Mouse (Mus musculus): ENCODE data around the gene Rapgef4. TPM values are rescaled to one million over a fixed set of nuclear protein-coding genes. Genes with fewer than 3 reads are reported as not detected.

Gene Rapgef4
- total RNA-seq, 2 experiments from 2014 or later, result not detected

DNA sequence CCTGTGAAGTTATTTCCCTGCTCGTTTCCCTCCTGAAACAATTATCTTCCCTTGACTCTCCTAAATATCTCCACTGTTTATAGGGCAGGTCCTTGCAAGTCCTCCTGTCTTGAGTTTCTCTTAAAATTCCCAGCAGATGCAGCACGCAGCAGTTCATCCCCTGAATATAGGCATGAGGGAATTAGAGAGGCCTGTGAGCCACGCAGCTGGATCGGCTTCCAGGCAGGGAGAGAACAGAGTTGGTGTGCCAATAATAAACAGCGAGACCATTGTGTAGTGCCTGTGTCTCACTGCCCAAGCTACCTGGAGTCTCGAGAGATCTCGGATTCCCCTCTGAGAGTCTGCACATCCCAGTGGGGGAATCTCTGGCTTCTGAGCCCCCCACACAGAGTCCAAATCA lies 259.0 kb downstream of the Rapgef4 start:
- no peak for ATAC-seq (replicated peaks; ENCODE audit: low FRiP score, low TSS enrichment, poor library complexity, severe bottlenecking)

DNA sequence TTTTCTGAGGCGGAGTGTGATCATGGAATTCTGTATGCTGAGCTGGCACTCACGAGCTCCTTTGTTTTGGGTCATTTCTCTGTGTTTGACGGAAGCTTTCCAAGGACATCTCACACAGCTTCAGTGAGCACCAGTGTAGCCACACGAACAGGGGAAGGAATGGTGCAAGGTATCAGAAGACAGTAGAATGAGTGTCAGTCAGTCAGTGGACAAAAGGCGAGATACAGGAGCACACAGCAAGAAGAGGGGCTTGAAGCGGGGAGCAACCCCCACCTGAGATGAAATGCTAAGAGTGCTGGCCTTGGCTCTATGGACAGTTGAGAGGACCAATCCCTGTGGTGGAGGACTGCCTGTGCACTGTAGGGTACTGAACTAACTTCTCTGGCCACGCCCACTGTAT lies 259.7 kb downstream of the Rapgef4 start:
- ATAC-seq (replicated peaks; ENCODE audit: low FRiP score, low TSS enrichment, poor library complexity, severe bottlenecking), result no peak

DNA sequence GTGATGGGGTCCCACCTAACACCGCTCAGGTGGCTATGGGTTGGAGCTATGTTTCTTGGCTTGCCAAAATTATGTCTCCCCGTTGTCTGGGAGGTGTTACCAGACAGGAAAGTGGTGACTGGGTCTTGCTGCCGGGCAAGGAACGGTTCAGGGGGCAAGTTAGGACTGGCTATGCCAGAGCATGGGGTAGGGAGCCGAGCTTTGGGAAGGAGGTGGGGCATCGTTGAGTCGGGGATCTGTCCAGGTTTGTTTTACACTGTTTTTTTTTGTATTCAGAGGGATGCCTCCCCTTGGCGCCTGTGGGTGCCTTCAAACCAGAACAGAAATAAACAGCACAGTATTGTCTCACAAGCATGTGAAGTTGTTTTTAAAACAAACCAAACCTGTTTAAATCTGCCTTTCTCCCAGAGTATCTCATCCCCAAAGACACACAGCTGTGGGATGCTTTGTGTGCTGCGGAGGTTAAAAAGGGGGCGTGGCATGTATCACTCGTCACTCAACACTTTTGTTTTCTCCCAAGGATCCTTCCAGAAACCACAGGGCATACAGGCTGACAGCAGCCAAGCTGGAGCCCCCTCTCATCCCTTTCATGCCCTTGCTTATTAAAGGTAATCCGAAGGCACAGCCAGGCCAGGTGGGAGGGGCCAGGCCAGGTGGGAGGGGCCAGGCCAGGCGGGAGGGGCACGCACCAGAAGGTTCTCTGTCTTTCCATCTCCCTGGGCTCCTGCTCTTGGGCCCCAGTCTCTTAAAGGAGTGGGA lies 260.9 kb downstream of the Rapgef4 start:
- ATAC-seq (replicated peaks; ENCODE audit: low FRiP score, low TSS enrichment, poor library complexity, severe bottlenecking), result peak; percentile 34; the same call in 1 of the 2 replicates

DNA sequence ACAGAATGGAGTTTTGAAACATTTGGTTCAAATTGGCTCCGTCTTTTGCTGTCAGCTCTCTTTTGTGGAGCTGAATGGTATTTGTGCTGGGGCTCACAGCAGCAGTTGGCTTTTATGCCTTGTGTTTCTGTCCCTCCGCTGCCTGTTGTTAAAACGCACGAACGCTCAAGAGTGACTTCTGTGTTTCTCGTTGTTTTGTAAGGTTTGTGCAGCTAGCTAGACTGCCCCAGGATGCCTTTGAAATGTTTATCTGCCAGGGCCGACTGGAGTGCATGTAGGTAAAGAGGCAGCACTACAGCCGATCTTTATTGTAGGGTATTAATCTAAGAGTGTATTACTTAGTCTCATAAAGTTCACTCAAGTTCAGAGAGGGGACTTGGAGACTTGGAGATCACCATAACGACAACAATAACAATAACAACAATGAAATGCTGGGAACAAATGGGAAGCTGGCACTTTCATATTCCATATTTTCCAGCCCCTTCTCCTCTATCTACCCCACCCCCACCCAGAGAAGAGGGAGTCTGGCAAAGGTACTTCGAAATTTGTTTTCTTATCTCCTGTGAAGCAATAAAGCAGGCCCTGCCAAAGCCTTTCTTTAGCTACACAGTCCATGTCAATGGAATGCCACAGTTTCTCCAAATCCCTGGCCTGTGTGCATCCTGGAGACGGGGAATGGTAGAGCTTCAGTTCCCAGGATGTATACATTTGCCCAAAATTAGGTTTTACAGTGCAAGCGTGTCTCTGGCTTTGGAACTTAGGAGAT lies 262.1 kb downstream of the Rapgef4 start:
- no peak for ATAC-seq (replicated peaks; ENCODE audit: low FRiP score, low TSS enrichment, poor library complexity, severe bottlenecking)

DNA sequence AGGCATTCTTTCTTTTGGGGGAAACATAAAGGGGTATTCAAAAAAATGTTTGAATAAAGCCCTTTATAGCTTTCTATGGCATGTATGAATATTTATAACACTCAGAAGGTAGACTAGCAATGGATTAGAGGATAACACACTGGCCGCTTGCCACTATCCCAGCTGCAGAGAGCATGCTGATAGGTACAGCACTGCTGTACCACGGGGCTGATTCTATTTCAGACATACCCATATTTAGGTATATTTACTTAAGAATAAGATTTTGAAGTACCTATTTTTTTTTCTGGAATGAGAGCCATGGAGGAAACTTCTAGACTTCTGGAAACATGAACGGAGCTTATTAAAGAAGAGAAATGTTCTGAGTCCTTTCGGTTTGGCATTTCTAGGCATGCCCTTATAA lies 264.6 kb downstream of the Rapgef4 start:
- no peak for ATAC-seq (replicated peaks; ENCODE audit: low FRiP score, low TSS enrichment, poor library complexity, severe bottlenecking)

DNA sequence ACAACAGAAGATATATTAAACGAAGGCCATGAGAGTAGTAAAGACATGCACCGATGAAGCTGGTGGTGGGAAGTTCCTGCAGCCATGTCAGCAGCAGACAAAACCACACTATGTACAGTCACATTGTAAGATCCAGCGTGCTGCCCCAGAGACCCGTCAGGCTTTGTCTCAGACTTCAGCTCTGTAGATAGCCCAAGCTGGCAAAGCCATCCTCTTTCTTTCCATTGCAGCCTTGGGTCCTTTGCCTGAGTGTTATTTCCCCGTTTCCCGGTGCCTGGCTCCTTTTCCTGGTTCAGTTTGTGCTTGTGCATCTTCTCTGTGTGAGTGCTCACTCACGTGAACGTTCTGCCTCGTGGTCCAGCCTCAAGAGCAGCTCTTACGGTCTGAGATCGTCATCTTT lies 265.3 kb downstream of the Rapgef4 start:
- no peak for ATAC-seq (replicated peaks; ENCODE audit: low FRiP score, low TSS enrichment, poor library complexity, severe bottlenecking)

DNA sequence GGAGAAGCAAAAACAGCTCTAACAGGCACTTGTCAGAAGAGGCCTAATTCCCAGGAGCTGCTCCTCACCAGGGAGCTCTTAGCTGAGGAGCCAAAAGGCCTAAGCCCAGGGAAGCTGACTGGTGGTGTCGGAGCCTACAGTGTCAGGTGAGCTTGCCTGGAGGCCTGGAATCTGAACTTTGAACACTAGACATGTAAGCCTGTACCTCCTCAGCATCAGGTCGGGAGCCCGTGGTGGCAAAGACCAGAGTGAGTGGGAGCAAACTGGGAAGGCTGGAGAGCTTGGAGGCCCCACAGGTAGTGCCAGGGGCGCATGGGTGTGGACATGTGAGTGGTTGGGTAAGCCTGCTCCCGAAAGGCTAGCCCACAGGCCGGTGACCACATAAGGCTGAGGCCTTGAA lies 266.8 kb downstream of the Rapgef4 start:
- no peak for ATAC-seq (replicated peaks; ENCODE audit: low FRiP score, low TSS enrichment, poor library complexity, severe bottlenecking)

DNA sequence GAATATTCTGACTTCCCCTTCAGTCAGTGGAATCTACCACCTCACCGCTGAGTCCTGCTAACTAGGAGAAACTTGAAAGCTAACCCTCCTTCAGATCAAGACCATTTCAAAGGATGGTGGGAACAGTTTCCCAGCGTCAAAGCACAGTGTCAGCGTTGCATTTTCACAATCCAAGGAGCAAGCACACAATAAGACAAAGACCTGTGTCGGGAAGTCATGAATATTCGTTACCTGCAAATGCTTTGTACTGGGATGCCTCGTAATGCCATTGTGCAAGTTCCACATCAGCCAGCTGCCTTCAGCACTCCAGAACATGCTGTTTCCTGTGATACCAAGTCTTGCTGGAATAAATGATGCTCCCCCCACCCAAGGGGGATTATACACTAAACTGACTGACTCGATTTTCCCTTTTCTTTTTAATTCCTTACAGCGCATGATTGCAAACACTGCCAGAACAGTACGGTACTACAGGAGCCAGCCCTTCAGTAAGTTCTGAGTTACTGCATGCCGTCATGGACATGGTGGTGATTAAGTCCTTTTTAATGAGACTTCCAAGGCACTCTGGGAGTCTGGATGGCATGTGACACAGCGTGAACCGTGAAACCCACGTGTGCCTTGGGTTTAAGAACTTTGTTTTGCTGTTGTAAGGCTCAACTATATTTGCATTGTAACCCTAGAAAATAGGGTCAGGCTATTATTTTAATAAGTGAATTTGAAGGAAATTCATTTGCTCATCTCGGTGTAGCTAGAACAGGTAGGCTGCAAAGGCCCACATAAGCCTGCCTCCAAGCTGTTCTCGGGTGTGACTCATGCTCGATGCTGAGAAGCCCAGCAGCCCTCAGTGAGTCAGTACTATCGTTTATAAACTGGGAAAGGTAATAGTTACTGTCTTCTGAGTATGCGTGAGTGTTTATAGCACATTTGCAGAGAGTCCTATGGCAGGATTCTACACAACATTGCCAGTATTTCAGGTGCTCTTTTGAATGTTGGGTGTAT lies 271.8 kb downstream of the Rapgef4 start:
- no peak for ATAC-seq (replicated peaks; ENCODE audit: low FRiP score, low TSS enrichment, poor library complexity, severe bottlenecking)

DNA sequence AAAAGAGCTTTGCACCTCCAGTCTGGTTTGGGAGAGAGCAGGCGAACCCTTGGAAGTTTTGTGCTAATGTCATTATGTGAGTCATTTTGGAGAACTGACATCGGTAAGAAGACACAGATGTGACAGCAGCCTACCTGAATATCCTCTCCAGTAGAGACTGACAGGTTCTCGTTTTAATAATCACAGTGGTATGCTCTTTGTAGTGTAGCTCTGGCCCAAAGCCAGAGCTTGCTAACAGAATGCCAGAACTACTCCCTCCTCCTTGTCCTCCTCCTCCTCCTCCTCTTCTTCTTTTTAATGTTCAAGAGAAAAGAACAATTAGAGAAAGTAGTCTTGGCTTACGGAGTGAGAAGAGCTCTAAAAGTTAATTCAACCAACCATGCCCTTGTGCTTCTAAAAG lies 272.8 kb downstream of the Rapgef4 start:
- no peak for ATAC-seq (replicated peaks; ENCODE audit: low FRiP score, low TSS enrichment, poor library complexity, severe bottlenecking)

DNA sequence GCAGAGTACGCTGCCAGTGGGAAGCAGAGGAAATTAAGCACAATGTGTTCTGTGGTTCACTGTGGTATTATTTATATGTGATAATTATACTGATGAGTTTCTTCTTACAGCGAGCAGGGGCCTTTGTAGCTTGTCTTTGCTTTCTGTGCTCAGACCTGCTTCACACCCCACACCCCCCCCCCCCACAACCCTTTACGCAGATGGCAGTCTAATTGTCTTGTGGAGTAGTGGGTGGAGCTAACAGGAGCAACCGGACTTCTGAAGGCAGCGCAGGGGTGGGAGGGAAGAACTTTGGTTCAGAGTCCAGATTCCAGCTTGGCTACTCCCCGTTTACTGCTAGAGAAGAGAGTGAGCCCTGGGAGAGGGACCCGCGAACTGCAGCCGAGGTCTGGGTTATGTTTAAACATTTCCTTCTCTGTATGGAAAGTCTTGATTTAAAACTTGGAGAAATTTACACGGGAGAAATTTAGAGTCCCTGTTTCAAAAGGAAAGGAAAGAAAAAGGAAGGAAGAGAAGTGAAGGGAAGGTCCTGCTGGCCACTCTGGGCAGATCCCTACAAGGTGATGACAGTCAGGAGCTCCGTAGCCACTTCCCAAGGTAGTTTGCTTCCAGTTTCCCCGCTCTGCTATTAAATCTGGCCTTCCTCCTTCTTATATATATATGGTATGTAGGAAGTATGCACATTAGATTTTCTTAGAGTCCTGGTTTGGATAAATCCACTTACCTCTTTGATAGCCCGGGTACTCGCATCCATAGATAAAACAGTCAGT lies 274.0 kb downstream of the Rapgef4 start:
- no peak for ATAC-seq (replicated peaks; ENCODE audit: low FRiP score, low TSS enrichment, poor library complexity, severe bottlenecking)

DNA sequence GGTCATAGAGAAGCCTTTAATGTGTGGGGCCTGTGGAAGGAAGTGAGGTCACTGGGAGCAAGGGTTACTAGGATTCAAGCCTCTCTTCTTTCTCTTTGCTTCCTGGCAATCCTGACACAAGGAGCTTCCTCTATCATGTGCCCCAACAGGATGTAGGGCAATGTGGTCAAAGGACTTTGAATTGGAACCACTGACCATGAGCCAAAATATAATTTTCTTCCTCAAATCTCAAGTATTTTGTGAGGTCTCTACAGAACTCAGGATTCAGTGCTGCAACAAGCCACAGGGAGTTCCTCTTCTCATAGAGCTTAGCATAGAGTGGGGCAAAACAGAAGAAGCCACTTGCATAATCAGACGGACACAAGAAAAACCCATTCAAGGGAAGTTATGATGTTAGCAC lies 279.7 kb downstream of the Rapgef4 start:
- ATAC-seq (replicated peaks; ENCODE audit: low FRiP score, low TSS enrichment, poor library complexity, severe bottlenecking), result no peak

DNA sequence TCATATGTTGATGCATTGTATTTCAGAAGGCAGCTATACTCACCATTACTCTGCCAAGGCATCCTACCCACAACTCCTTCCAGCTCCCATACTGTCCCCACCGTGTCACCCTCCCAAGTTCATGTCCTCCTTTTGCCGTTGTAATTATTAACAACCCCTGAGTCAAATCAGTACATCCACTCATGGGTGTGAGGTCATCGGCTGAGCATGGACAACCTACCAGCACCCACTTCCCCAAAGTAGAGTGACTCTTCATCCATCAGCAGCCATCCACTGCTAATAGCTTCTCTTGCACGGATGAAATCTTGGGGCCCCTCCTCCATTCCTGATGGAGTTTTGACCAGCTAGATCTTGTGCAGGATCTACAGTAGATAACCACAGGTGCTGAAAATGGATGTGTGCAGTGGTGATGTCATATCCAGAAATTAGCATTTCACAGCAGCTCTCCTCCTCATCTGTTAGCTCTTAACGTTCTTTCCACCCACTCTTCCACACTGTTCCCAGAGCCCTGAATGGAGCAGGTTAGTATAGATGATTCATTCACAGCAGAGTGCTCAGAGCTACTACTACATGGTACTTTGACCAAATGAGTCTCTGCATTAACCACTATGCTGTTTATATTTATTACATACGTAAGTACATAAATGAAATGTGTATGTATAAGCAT lies 281.9 kb downstream of the Rapgef4 start:
- no peak for ATAC-seq (replicated peaks; ENCODE audit: low FRiP score, low TSS enrichment, poor library complexity, severe bottlenecking)

DNA sequence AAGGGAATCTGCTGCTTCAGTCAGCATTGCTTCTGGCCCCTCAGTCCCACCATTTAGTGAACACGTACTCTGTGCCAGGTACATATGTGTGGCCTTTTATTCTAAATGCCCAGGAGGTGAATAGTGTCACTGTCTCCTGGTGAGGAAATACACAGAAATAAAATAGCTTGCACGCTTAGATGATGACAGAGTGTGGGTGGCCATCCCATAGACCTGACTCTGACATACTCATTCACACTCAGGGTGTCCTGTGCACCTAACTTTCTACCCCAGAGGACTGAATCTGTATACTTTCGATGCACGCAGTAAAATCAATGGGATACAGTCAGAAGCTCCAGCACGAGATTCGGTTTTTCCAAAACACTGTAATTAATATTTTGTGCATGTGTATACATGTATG lies 286.4 kb downstream of the Rapgef4 start:
- ATAC-seq (replicated peaks; ENCODE audit: low FRiP score, low TSS enrichment, poor library complexity, severe bottlenecking), result no peak

DNA sequence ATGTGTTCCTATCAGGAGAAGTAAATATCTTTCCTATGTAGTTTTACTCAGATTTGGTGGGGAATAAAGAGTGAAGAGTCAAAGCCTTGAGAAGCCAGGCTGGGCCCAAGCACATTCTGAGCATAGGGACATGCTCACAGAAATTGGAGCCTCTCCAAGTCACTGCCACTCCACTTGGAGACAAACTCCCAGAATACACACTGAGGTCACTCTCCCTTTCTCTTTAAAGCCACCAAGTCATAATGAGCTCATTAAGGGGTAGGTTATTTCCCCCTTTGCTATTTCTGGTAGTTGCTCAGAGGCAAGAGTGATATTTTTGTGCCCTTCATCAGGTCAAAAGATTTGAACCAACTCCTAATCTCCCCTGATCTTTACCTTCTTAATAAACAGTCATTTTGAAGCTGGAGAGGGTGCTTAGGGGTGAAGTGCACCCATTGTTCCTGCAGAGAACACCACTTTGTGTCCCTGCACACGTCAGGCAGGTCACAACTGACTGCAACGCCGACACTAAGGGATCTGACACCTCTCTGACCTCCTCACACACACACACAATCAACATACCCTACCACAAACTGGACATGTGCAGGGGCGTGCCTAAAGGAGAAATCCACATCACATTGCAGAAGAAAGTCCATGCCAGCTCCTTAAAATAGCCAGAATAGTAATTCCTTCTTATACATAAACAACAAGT lies 288.8 kb downstream of the Rapgef4 start:
- no peak for ATAC-seq (replicated peaks; ENCODE audit: low FRiP score, low TSS enrichment, poor library complexity, severe bottlenecking)

DNA sequence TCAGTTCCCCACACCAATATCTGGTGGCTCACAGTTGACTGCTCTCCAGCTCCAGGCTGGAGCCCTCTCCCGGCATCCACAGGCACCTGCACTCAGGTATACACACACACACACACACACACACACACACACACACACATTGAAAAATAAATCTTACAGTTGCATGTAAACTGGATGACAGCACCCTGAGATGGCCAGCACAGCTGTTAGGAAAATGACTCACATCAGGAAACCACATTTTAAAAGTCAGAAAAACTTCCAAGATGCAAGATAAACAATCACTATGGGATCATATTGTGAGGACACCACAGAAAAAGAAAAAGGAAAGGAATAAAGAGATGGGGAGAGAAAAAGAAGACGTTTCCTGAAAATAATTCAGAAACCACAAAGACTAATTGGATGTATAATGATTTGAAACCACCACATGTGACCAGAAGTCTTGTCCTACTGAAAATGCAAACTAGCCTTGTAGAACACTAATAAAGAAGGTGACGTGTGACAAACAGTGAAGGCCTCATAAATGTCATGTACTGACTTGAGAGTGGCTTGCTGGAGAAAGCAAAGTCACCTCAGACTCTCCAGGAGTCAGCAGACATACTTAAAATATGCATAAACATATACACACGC lies 297.3 kb downstream of the Rapgef4 start:
- no peak for ATAC-seq (replicated peaks; ENCODE audit: low FRiP score, low TSS enrichment, poor library complexity, severe bottlenecking)

DNA sequence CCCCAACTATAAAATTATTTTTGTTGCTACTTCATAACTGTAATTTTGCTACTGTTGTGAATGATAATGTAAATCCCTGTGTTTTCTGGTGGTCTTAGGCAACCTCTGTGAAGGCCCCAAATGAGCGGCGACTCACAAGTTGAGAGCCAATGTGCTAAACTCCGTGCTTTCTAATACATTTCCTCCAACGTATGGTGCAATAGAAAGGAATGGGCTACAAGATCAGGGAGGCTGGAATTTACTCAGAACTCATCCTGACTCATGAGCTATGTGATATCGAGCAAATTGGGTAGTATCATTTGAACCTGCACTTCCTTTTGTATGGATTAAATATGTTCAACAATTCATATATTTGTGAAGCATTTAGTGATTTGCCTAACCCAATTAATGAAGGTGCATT lies 299.5 kb downstream of the Rapgef4 start:
- no peak for ATAC-seq (replicated peaks; ENCODE audit: low FRiP score, low TSS enrichment, poor library complexity, severe bottlenecking)

DNA sequence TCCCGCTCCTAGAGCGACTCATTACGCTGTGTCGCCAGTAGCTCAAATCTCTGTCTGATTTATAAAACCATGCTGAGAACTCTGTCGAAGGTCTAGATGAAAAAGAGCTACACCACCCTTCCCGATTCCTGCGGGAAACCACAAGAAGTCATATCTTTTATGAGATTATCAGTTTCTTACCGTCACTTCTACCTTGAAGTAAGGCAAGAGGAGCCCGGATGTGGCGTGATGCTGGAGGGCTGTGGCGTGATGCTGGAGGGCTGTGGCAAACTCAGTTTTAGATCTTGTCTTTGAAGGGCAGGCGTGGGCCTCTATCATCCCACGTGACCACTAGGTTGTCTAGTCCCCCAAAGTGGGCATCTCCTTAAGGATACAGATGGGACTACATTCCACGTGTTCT lies 300.9 kb downstream of the Rapgef4 start:
- ATAC-seq (replicated peaks; ENCODE audit: low FRiP score, low TSS enrichment, poor library complexity, severe bottlenecking), result no peak

DNA sequence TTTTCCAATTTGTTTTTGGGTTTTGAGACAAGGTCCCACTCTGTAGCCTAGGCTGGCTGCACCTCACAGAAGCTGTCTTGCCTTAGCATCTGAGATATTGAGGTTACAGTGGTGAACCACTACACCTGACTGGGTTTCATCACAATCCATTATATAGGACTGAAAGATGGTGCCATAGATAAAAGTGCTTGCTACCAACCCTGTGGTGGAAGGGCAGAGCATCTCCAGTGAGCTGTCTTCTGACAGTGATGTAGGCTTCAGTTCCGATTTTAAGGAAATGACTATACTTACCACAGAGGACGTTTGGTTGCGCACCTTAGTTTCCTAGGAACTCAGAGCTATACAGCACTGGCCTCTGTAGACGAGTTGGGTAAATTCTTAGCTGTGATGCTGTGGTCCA lies 301.7 kb downstream of the Rapgef4 start:
- ATAC-seq (replicated peaks; ENCODE audit: low FRiP score, low TSS enrichment, poor library complexity, severe bottlenecking), result no peak

Measured in megakaryocyte-erythroid progenitor cell, adult 5-6 weeks (primary cell).